Mouse (Mus musculus) liver, postnatal 0 days (tissue): ENCODE results near the gene 1810062G17Rik.

Experiments used
- CTCF ChIP-seq: sonication (generic); IDR thresholded peaks from 2 replicates; pipeline ENCODE4 v1.5.1; 2016; ENCODE audit warnings: antibody characterized with exemption, low read depth
- EP300 ChIP-seq: IDR thresholded peaks from 2 replicates; pipeline ENCODE4 v1.6.1; 2016; ENCODE audit warnings: antibody characterized with exemption, low read depth, mild to moderate bottlenecking

- TF ChIP-seq CTCF (no peak), EP300 (no peak)
These were observed 13.8 kb downstream of the 1810062G17Rik start for GRCm38 (mm10) chr3:36489590-36489910.
